Mouse (Mus musculus) hindbrain, embryonic 15.5 days (tissue): ENCODE results near the gene 1300017J02Rik. TPM values are rescaled to one million over a fixed set of nuclear protein-coding genes. Genes with fewer than 3 reads are reported as not detected.

Source experiments
- ATAC-seq: fragments of 200-750 bp; cut with Nextera tagmentation; 2 replicates; pipeline ENCODE4 v1.8.0; 2017; ENCODE audit warnings: low read depth, moderate number of reproducible peaks, moderate TSS enrichment; ENCODE audit not compliant: low FRiP score
- H3K27ac ChIP-seq: fragments of 300-500 bp; sonication (generic); replicated peaks from 2 replicates; pipeline ENCODE4 v1.5.1; 2015; ENCODE audit warnings: mild to moderate bottlenecking, inconsistent platforms
- H3K27me3 ChIP-seq: fragments of 300-500 bp; sonication (generic); 2 replicates; pipeline ENCODE4 v1.6.1; 2015; ENCODE audit warnings: control low read depth, inconsistent platforms
- H3K36me3 ChIP-seq: fragments of 300-500 bp; sonication (generic); 2 replicates; pipeline ENCODE4 v1.6.1; 2015; ENCODE audit warnings: control low read depth, inconsistent platforms
- H3K4me1 ChIP-seq: fragments of 300-500 bp; sonication (generic); replicated peaks from 2 replicates; pipeline ENCODE4 v1.6.1; 2015; ENCODE audit warnings: control low read depth, inconsistent platforms
- H3K4me2 ChIP-seq: fragments of 300-500 bp; sonication (generic); 2 replicates; pipeline ENCODE4 v1.6.1; 2015; ENCODE audit warnings: moderate library complexity, mild to moderate bottlenecking, inconsistent platforms
- H3K4me3 ChIP-seq: fragments of 300-500 bp; sonication (generic); 2 replicates; pipeline ENCODE4 v1.5.1; 2015; ENCODE audit warnings: mild to moderate bottlenecking, inconsistent platforms
- H3K9ac ChIP-seq: fragments of 300-500 bp; sonication (generic); 2 replicates; pipeline ENCODE4 v1.6.1; 2015; ENCODE audit warnings: inconsistent platforms
- H3K9me3 ChIP-seq: fragments of 300-500 bp; sonication (generic); 2 replicates; pipeline ENCODE4 v1.6.1; 2016; ENCODE audit warnings: control low read depth, inconsistent platforms
- WGBS: fragments of 180-500 bp; shearing (Covaris S2); methylation state at CpG from one replicate; pipeline ENCODE4 v1.1.7; 2015; 5-methylcytosine and 5-hydroxymethylcytosine counted together
- polyA plus RNA-seq: library from polyadenylated mRNA; unstranded; fragments of >200 nt; fragmentation: Nextera tagmentation; extraction: Ambion mirVana; gene quantifications from 2 replicates; pipeline ENCODE4 v1.2.1, GENCODE M21; 2015

The 1300017J02Rik gene
- polyA plus RNA-seq, 1 experiment from 2014 or later: 1.1 TPM

DNA sequence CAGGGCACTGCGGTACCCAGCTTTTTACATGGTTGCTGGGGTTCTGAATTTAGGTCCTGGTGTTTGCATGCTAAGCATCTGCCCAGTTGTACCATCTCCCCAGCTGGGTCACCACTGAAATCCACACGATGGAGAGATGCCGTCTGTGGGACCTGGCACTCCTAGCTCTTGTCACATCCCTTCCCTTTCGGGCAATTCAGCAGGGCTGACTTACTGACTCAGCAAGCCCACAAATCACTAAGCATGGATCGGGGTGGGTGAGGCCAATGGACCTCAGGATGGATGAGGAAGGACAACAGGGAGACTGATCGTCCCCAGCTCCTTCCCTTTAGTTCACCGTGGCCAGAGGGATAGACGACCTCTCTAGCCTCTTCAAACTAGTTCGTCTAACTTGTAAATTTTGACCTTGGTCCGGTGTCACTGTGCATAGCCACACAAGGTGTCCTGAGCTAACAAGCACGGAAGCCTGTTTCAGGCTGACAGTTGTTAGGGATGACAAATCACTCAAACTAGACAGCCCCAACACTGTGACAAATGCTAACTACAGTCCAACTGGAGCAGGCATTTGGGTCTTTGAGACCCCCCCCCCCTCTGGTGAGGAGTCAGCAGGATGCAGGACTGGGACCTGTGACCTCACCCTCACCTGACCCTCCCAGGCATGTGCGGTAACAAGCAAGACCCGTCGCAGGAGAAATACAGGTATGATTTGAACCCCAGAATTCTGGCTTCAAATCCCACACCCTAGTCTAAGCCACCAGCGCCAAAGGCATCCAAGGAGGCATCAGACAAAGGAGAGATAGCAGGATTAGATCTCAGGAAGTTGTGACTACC is 75.6 kb downstream of the 1300017J02Rik start:
- 86% methylated on average over 15 of the region's 15 CpGs for WGBS
- ATAC-seq: no peak
- H3K4me2 ChIP-seq: peak overlapping the region; percentile 41; the same call in 1 of the 2 replicates

DNA sequence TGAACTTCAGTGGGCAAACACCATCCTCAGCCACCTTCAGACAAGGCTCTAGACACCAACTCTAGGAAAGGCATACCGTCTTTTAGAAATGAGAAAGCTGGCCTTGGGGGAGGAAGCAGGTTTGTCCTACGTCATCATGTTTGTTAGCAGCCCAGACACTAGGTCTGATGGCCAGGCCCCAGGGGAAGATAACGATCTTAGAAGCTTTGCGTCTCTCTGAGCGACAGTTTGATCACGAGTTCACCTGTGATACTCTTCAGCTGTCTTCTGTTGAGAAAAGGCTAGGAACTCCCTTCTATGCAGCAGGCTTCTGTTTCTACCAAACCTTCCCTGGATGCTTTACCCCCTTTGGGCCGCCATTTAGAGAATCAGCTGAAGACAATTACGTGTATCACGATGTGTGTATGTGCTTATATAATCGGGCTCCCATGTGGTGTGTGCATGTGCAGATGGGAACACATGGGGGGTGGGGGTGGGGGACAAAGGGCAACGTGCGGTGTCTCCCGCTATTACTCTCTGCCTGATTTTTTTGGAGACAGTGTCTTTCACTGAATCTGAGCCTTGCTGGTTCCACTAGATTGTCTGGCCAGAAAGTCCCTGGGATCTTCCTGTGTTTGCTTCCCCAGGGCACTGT is 76.4 kb downstream of the 1300017J02Rik start:
- Histone ChIP-seq H3K4me3 (no peak overlapping the region), H3K4me1 (peaks cover 12% of the 10 kb centered on the region)

More for the DNA sequence above, 75.6 kb downstream of the 1300017J02Rik start:
- no peaks in the 10 kb centered on the region for H3K36me3 ChIP-seq
- no peaks in the 10 kb centered on the region for H3K9me3 ChIP-seq
- H3K9ac ChIP-seq: no peak overlapping the region
- H3K27me3 ChIP-seq: no peaks in the 10 kb centered on the region
- peaks cover 12% of the 10 kb centered on the region for H3K4me1 ChIP-seq
- H3K27ac ChIP-seq: no peak overlapping the region
- H3K4me3 ChIP-seq: no peak overlapping the region

GRCm38 (mm10) chr9:103227760-103228159 is 77.1 kb downstream of the 1300017J02Rik start:
- H3K4me1 ChIP-seq: peaks cover 12% of the 10 kb centered on the region
- no peak overlapping the region for H3K9ac ChIP-seq
- H3K36me3 ChIP-seq: no peaks in the 10 kb centered on the region
- no peaks in the 10 kb centered on the region for H3K9me3 ChIP-seq
- no peak overlapping the region for H3K27ac ChIP-seq
- no peak overlapping the region for H3K4me2 ChIP-seq
- no peak overlapping the region for H3K4me3 ChIP-seq
- WGBS: 90% methylated on average over 16 of the region's 16 CpGs
- H3K27me3 ChIP-seq: no peaks in the 10 kb centered on the region
- no peak for ATAC-seq

More for the DNA sequence above, 76.4 kb downstream of the 1300017J02Rik start:
- Histone ChIP-seq H3K4me2 (no peak overlapping the region), H3K36me3 (no peaks in the 10 kb centered on the region), H3K27ac (no peak overlapping the region), H3K9me3 (no peaks in the 10 kb centered on the region), H3K9ac (no peak overlapping the region), H3K27me3 (no peaks in the 10 kb centered on the region)
- 79% methylated on average over 13 of the region's 13 CpGs for WGBS
- no peak for ATAC-seq

- peaks cover 12% of the 10 kb centered on the region for H3K4me1 ChIP-seq
- WGBS: 92% methylated on average over 15 of the region's 15 CpGs
- no peak for ATAC-seq
- H3K9ac ChIP-seq: no peak overlapping the region
- no peak overlapping the region for H3K4me2 ChIP-seq
- H3K9me3 ChIP-seq: no peaks in the 10 kb centered on the region
- no peaks in the 10 kb centered on the region for H3K36me3 ChIP-seq
- no peak overlapping the region for H3K4me3 ChIP-seq
- no peak overlapping the region for H3K27ac ChIP-seq
- H3K27me3 ChIP-seq: no peaks in the 10 kb centered on the region
Measured at GRCm38 (mm10) chr9:103226806-103227205, 78.1 kb downstream of the 1300017J02Rik start.

- H3K4me2 ChIP-seq: no peak overlapping the region
- H3K4me3 ChIP-seq: no peak overlapping the region
- no peaks in the 10 kb centered on the region for H3K27me3 ChIP-seq
- no peaks in the 10 kb centered on the region for H3K9me3 ChIP-seq
- H3K4me1 ChIP-seq: peaks cover 4% of the 10 kb centered on the region
- 67% methylated on average over 3 of the region's 3 CpGs for WGBS
- H3K27ac ChIP-seq: no peak overlapping the region
- no peak overlapping the region for H3K9ac ChIP-seq
- no peak for ATAC-seq
- no peaks in the 10 kb centered on the region for H3K36me3 ChIP-seq
Measured at GRCm38 (mm10) chr9:103225464-103225863, 79.4 kb downstream of the 1300017J02Rik start.

- Histone ChIP-seq H3K9me3 (no peaks in the 10 kb centered on the region), H3K4me3 (no peak overlapping the region), H3K4me2 (no peak overlapping the region), H3K27me3 (no peaks in the 10 kb centered on the region), H3K36me3 (no peaks in the 10 kb centered on the region), H3K9ac (no peak overlapping the region), H3K27ac (no peak overlapping the region), H3K4me1 (no peaks in the 10 kb centered on the region)
- ATAC-seq: no peak
- WGBS: 95% methylated on average over 7 of the region's 7 CpGs
Measured at GRCm38 (mm10) chr9:103224721-103225120, 80.2 kb downstream of the 1300017J02Rik start.

DNA sequence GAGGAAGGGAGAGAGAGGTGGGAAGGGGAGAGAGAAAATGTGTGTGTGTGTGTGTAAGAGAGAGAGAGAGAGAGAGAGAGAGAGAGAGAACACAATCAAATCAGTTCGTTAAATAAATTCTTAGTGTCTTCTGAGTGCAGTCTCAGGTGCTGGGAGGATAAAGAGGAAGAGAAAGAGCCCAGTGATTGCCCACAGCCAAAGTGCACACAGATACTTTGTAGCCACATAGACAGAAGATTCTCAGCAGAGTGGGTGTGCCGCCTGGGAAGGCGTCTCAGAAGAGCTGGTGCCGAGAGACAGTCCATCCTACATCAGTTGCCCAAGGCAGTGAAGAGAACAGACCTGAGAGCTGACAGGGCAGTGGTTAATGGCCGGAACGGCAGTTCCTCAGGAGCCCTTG is 90.6 kb downstream of the 1300017J02Rik start:
- no peak for ATAC-seq
- no peak overlapping the region for H3K4me3 ChIP-seq
- H3K9ac ChIP-seq: no peak overlapping the region
- no peaks in the 10 kb centered on the region for H3K9me3 ChIP-seq
- no peaks in the 10 kb centered on the region for H3K27me3 ChIP-seq
- no peak overlapping the region for H3K4me2 ChIP-seq
- WGBS: 89% methylated on average over 6 of the region's 6 CpGs
- no peak overlapping the region for H3K27ac ChIP-seq
- no peaks in the 10 kb centered on the region for H3K36me3 ChIP-seq
- no peaks in the 10 kb centered on the region for H3K4me1 ChIP-seq

GRCm38 (mm10) chr9:103213631-103214030 is 91.3 kb downstream of the 1300017J02Rik start:
- no peaks in the 10 kb centered on the region for H3K27me3 ChIP-seq
- no peak overlapping the region for H3K27ac ChIP-seq
- H3K9ac ChIP-seq: no peak overlapping the region
- H3K4me3 ChIP-seq: no peak overlapping the region
- 57% methylated on average over 2 of the region's 2 CpGs for WGBS
- no peak for ATAC-seq
- no peaks in the 10 kb centered on the region for H3K4me1 ChIP-seq
- H3K36me3 ChIP-seq: no peaks in the 10 kb centered on the region
- no peaks in the 10 kb centered on the region for H3K9me3 ChIP-seq
- H3K4me2 ChIP-seq: no peak overlapping the region

GRCm38 (mm10) chr9:103212654-103213420 is 92.0 kb downstream of the 1300017J02Rik start:
- Histone ChIP-seq H3K9ac (no peak overlapping the region), H3K4me1 (no peaks in the 10 kb centered on the region), H3K27ac (no peak overlapping the region), H3K9me3 (no peaks in the 10 kb centered on the region), H3K4me3 (peak overlapping the region; percentile 17; the same call in 1 of the 2 replicates), H3K27me3 (no peaks in the 10 kb centered on the region), H3K4me2 (peak overlapping the region; percentile 27), H3K36me3 (no peaks in the 10 kb centered on the region)
- 82% methylated on average over 28 of the region's 28 CpGs for WGBS
- no peak for ATAC-seq

DNA sequence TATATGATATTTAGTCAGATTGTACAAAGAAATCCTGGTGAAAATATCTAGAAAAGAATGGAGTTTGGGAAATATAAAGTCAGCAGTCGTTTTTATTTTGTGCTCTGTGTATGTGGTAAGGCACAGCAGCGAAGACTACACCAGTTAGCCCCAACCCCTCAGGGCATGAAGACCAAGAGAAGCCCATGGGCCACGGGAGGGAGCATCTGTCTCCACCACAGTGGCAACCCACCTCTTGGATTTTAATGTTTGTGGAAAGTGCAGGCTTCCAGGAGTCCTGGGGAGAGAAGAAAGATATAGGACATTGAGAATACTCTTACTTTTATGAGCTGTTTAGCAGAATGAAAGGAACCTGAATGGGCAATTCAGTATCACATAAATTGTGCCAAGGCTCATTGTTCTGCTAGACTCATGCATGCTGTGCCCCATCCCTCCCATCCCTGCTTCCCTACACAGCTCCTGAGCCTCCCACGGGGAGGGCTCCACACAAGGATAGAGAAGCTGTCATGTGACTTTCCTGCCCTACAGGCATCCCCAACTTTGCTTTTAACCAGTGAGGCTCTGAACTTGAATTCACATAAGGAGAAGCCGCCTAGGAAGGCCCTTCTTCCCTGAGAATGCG is 96.0 kb downstream of the 1300017J02Rik start:
- Histone ChIP-seq H3K9me3 (no peaks in the 10 kb centered on the region), H3K4me3 (no peak overlapping the region), H3K4me1 (no peaks in the 10 kb centered on the region), H3K27me3 (no peaks in the 10 kb centered on the region), H3K27ac (no peak overlapping the region), H3K36me3 (no peaks in the 10 kb centered on the region), H3K9ac (no peak overlapping the region), H3K4me2 (no peak overlapping the region)
- no peak; the same call in 1 of the 2 replicates for ATAC-seq
- 42% methylated on average over 6 of the region's 6 CpGs for WGBS

- Histone ChIP-seq H3K9me3 (no peaks in the 10 kb centered on the region), H3K36me3 (no peaks in the 10 kb centered on the region), H3K27ac (no peak overlapping the region), H3K4me3 (peak overlapping the region; percentile 14), H3K4me2 (peak overlapping the region; percentile 50), H3K27me3 (no peaks in the 10 kb centered on the region), H3K9ac (no peak overlapping the region), H3K4me1 (no peaks in the 10 kb centered on the region)
- peak; percentile 83 for ATAC-seq
- 10% methylated on average over 16 of the region's 16 CpGs for WGBS
Measured at GRCm38 (mm10) chr9:103207846-103208245, 97.0 kb downstream of the 1300017J02Rik start.
